Mouse (Mus musculus) ovary, postnatal 36 days (tissue): ENCODE measurements around the gene Gm4869.
A peak's percentile ranks its signal among the peaks of the same experiment; 100 is the strongest.

Source experiments
- DNase-seq: peaks from one replicate; pipeline ENCODE4 v3.0.0; 2022; ENCODE audit warnings: low spot score, mixed read lengths

Gm4869 gene

DNA sequence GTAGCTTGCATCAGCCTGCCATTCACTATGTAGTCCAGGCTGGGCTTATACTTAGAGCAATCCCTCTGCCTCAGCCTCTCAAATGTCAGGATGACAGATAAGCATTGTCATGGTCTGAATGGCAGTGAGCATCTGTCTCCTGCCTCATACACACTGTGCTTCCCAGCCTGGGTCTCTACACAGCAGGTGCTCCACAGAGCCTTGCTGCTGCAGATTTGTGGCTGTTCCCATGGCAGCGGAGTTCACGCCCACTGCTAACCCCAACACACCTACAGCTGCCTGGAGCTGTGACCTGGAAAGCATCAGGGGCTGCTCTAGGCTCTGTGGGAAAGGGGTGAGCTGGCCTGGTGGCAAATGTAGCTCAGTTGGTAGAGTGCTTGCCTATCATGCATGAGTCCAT lies 19.5 kb downstream of the Gm4869 start:
- DNase-seq, result no peak

- no peak for DNase-seq
These were observed 26.9 kb downstream of the Gm4869 start for GRCm38 (mm10) chr5:140472336-140472735.

- DNase-seq, result no peak
These were observed 36.0 kb downstream of the Gm4869 start for GRCm38 (mm10) chr5:140481458-140481857.

DNA sequence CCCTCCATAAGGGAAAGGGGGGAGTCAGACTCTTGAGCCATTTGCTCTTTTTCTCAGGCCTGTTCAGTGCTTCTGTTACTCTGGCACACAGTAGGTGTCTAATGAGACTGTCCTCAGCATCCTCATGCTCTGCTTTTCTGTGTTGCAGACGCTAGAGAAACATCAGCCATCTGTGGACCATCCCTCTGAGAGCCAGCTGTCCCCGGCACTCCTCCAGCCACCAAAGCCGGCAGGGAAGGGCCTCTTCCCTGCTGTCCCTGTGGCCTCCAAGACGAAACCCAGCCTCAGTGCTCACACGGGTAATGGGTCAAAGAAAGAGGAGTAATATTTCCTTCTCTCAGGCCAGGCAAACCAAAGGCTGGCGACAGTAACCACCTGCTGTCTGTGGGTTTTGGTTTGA lies 45.7 kb downstream of the Gm4869 start:
- DNase-seq, result no peak

GRCm38 (mm10) chr5:140492684-140493233 lies 47.3 kb downstream of the Gm4869 start:
- no peak for DNase-seq

- DNase-seq, result no peak
These were observed 52.7 kb downstream of the Gm4869 start for GRCm38 (mm10) chr5:140498176-140498575.

DNA sequence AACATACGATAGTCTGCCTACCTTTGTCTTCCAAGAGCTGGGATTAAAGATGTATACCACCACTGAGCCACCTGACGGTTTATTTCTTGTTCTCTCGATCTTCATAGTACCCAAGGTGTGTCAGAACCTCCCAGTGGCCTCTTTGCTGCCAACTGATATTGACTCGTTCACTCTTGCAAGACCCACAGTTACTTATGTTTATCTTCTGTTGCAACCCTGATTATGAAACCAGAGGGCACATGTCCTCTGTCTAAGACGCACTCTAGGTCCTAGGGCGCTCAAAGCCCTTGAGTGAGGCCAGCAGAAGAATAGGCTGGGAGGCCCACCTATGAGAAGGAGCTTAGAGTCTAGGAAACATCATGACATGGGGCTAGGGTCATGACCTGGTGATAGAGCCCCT lies 55.3 kb downstream of the Gm4869 start:
- DNase-seq, result no peak

GRCm38 (mm10) chr5:140501982-140502836 lies 56.8 kb downstream of the Gm4869 start:
- DNase-seq, result no peak

DNA sequence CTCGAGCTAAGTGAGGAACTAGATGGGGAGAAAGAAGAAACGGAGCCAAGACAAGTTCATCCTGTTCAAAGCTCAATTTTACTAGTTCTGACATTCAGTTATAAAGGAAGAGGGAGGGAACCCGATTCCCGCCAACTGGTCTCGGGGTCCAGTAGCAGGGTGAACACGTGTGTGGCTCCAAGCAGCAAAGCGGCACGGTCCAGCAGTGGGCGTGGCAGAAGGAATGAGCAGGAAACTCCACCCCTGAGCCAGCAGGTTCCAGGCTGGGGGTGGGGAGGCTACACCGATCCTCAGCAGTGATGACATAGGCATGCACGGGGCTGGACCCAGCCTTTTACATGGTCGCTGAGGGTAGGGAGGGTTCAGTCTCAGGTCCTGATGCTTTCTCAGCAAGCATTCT lies 57.5 kb downstream of the Gm4869 start:
- peak; percentile 67 for DNase-seq

- DNase-seq, result peak; percentile 99
These were observed 59.8 kb downstream of the Gm4869 start, which contains the start of gene Chst12 for GRCm38 (mm10) chr5:140505208-140505780. Gene Chst12, plus strand, starts transcription at chr5:140505550.

- DNase-seq, result no peak
These were observed 60.8 kb downstream of the Gm4869 start for GRCm38 (mm10) chr5:140506096-140506794.

DNA sequence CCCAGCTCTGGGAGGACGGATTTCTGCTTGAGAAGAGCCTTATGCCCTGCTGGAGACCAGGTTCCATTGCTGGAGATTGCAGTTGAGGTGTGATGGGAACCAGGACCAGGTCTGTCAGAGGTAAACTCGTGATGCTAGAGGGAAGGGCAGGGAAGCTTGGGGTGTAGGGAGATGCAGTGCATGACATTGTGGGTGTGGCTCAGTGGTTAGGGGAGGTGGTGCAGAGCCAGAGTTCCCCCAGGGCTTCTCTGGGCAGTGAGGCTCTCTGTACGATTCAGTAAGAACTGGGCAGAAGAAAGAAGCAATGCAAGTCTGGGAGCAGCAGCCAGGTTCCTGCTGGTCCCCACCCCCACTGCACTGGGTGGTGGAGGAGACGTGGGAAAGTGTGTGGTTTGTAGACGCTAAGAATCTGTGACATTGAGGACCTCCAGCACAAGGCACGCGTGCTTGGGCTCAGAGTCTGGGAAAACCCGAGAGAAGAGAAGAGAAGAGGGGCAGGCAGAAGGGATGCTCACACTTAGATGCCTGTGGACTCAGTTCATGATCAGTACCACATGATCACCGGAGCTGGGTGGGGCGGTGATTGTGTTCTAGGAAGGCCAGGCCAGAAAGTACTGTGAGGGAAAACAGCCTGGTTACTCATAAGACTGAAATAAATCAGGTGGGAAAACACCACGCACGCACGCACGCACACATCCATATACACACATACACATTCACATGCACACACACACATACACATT lies 62.2 kb downstream of the Gm4869 start:
- no peak for DNase-seq

DNA sequence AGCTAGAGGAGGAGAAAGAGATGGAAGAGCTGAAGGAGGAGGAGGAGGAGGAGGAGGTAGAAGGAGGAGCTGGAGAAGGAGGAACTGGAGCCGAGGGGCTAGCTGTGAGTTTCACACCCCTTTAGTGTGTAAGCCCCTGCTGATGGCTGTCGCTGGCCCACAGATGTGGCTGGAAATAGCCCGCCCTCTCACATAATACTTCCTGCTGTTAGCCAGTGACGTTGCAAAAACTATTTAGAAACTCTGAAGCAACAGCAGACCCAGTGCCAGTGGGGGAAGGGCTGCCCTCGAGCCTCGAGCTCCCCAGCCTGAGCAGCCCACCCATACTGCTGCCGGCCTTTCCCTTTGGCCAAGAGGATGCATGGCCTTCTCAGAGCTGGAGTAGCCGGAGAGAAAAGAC lies 63.2 kb downstream of the Gm4869 start:
- DNase-seq, result no peak

DNA sequence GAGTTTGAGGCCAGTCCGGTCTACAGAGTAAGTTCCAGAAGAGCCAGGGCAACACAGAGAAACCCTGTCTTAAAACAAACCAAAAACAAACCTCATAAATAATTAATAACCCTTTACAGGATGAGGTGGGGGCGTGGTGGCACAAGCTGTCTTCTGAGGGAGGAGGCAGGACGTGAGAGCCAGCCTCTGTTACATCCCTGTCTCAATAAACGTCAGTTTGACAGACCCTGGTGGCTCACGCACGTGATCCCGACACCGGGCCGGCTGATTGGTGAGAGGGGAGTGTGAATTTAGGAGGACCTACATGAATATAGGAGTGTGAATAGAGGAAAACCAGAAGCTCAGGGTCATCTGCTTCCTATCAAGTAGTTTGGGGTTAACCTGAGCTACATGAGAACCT lies 63.8 kb downstream of the Gm4869 start:
- DNase-seq, result no peak

DNA sequence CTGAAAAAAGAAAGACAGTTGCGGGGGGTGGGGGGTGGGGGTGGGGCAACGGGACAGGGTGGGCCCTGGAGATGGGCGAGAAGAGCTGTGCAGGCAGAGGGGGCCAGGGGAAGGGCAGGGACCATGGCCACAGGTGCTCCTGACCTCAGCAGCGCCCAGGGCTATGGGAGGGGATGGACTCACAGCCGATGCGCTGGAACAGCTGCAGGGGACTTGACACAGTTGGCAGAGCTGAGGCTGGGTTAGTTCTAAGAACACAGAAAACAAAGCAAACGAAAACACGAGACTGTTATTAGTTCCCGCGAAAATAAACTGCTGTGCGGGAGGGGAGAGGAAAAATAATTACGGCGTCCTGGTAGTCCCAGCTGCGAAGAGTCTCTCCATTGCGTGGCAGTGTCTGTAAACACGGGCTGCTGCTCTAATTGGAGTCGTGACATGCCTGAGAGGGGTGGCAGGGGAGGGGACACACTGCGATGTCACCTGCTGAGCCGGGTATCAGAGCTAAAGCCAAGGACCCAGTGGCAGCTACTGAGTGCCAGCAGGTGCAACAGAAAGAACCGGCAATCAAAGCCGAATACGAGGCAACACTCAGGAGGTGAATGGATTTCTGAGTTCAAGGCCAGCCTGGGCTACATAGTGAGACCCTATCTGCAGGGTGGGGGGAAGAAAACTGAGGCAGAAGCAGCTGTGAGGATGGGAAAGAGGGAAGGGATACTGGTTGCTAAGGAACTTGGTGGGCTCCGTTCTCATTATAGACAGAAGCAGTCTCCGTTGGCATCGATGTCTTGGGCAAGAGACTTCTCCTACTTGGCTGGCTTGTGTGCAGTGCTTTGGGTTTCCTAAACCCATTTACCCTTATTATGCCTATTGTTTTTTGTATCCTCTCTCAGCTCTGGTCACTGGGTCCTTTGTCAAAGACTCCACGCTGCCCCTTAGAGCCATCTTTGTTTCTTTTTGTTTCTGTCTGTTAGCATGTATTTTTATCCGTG lies 64.9 kb downstream of the Gm4869 start:
- DNase-seq, result no peak

DNA sequence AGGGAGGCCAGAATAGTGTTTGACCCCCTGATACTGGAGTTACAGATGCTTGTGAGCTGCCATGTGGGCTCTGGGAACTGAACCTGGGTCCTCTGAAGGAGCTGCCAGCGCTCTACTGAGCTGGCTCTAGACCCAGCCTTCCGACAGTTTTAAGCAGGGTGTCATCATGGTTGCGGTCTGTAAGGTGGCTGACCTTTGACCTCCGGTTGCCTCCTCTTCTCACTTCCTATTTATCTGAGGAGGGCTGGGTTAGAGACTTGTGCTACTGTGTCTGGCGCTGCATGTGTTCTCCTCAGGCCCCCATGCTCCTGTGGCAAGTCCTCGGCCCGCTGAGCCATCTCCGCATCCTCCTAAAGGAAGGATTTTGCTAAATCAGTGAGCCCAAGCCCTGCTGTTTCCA lies 68.5 kb downstream of the Gm4869 start:
- no peak for DNase-seq

DNA sequence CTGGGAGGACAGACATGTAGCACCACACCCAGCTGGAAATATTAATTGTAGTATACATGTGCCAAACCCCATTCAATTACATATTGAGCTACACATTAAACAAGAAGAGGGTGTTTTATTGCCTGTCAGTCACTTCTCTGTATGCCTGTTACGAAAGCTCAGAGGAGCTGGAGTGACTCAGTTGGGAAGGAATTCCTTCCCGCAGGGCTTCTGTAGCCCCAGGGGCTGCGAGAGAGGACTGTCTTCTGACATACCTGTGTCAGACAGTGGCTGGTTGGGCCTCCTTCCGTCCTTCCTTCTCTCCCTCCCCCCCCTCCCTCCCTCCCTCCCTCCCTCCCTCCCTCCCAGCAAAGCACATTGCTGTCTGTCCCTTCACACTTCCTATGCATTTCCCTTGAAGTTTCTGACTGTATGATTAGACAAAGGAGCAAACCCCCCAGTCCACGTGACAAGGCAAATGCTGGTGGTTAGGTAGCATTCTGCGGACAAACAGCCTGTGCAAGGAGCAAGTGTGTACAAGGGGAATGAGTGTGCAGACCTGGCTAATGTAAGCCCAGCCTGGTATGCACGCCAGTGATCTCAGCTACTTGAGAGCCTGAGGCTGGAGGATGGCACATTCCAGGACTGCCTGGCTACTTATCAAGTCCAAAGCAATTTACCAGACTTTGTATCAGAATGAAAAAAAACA lies 69.5 kb downstream of the Gm4869 start:
- no peak for DNase-seq

DNA sequence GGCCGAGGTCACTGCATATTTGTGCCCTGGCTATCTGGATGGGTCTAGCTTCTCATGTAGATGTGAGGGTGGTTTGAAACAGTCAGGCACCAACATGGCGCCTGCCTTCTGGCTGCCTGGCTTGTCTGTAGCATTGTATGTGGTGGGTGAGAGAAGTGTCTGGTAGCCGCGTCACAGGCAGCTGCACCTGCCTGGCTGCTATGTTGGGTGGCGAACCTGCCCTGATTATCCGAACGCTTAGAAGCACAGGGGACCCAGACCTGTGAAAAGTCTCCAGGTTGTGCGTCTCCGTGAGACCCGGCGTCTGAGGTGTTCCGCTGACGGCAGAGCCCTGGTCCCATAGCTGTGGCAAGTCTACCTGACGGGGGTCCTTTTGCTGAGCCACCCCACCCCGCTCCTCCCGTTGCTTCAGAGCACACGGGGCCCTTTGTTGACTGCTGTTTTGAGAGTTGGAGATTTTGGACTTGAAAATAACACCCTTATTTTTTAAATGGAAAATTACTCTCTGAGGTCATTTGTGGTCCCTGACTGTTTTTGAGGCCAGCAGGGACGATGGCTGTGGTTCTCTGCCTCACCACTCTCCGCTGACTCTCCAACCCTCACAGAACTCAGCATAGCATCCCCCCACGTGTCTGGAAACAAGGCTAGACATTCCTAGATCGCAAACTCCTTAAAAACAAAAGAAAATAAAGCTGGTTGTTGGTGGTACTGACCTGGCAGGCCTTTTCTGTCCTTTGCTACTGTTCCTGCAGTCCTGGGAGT lies 71.9 kb downstream of the Gm4869 start:
- DNase-seq, result no peak

GRCm38 (mm10) chr5:140517921-140518230 lies 72.4 kb downstream of the Gm4869 start:
- no peak for DNase-seq

DNA sequence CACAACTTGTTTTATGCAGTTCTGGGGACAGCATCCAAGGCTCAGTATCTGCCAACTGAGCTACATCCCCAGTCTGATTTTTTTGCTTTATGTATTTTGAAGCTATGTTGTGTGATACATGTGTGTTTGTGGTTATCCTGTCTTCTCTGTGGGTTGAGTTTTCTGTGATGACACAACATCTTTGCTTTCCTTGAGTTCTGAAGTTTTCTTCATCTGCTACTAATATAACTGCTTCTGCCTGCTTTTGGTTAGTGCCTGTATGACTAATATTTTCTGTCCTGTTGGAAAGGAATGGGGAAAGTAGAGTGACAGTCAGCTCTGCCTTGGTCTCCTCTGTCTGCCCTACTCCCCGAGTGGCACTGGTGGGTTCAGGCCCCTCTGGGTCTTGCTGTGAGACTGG lies 75.8 kb downstream of the Gm4869 start:
- no peak for DNase-seq
